21 mouse cellular contexts compared by ENCODE assay signal in genomic region chr11:95368231-95368823, GRCm38 (mm10).
"Had no signal": no experiment of that assay in that cellular context is flagged by ENCODE, and none has a peak within 500 bp of the region (broad histone marks: within the 10 kb centered on the region; RNA-seq: fewer than 3 reads in every experiment).

No protein-coding gene starts in this region.

- H3K4me2 ChIP-seq: heart, embryonic 12.5 days; hindbrain, embryonic 12.5 days; hindbrain, embryonic 14.5 days; intestine, embryonic 15.5 days; kidney, embryonic 15.5 days; limb, embryonic 12.5 days; liver, embryonic 12.5 days had no signal

- H3K27ac ChIP-seq: hindbrain, embryonic 10.5 days; hindbrain, embryonic 12.5 days; hindbrain, embryonic 14.5 days; intestine, embryonic 15.5 days; kidney, embryonic 15.5 days; layer of hippocampus, adult 2 months; left cerebral cortex, adult 2 months; limb, embryonic 10.5 days; liver, embryonic 12.5 days had no signal

- H3K9me3 ChIP-seq: heart, embryonic 12.5 days; hindbrain, embryonic 10.5 days; hindbrain, embryonic 12.5 days; intestine, embryonic 15.5 days; kidney, embryonic 15.5 days; limb, embryonic 10.5 days; limb, embryonic 12.5 days; liver, embryonic 12.5 days had no signal

- ATAC-seq: hindbrain, embryonic 16.5 days; inflammation-experienced regulatory T-cells, adult 6 months; intestine, embryonic 15.5 days; liver, embryonic 12.5 days had no signal

- H3K9ac ChIP-seq: heart, embryonic 12.5 days; hindbrain, embryonic 12.5 days; hindbrain, embryonic 14.5 days; intestine, embryonic 15.5 days; kidney, embryonic 15.5 days; limb, embryonic 12.5 days; liver, embryonic 12.5 days had no signal

- DNase-seq: gastrocnemius, postnatal 14 days; heart, adult 2 months; heart, postnatal 10 days; heart, postnatal 4 days; kidney, adult 18-20 months; kidney, adult 9 months; kidney, postnatal 10 days; kidney, postnatal 25 days had no signal

- H3K4me3 ChIP-seq: heart, adult 2 months; heart, embryonic 12.5 days; hindbrain, embryonic 10.5 days; hindbrain, embryonic 12.5 days; intestine, embryonic 15.5 days; kidney, embryonic 15.5 days; layer of hippocampus, adult 2 months; left cerebral cortex, adult 2 months; limb, embryonic 10.5 days; limb, embryonic 12.5 days; liver, embryonic 12.5 days had no signal

- H3K27me3 ChIP-seq: heart, embryonic 12.5 days; hindbrain, embryonic 12.5 days; intestine, embryonic 15.5 days; kidney, embryonic 15.5 days; limb, embryonic 12.5 days; liver, embryonic 12.5 days had no signal

- H3K36me3 ChIP-seq: intestine, embryonic 15.5 days had no signal

- H3K4me1 ChIP-seq: hindbrain, embryonic 12.5 days had no signal
